Mouse (Mus musculus) testis, adult 2 months (tissue): ENCODE data around the gene Dock10.

Experiments used
- CTCF ChIP-seq: fragments of 200-500 bp; IDR thresholded peaks from 2 replicates; pipeline ENCODE4 v1.5.1; 2012; ENCODE audit warnings: low read depth, mild to moderate bottlenecking, inconsistent platforms, low read length, moderate library complexity; ENCODE audit not compliant: control insufficient read depth, insufficient read depth, insufficient replicate concordance
- POLR2A ChIP-seq: fragments of 200-500 bp; IDR thresholded peaks from 2 replicates; pipeline ENCODE4 v1.6.1; 2012; ENCODE audit warnings: low read depth, mild to moderate bottlenecking, inconsistent platforms, low read length, moderate library complexity; ENCODE audit not compliant: control insufficient read depth

GRCm38 (mm10) chr1:80453971-80454370, 304.4 kb downstream of the Dock10 start:
- TF ChIP-seq CTCF (no peak), POLR2A (no peak)
